Mouse (Mus musculus) gastrocnemius, postnatal 14 days (tissue): ENCODE data around the gene Gabpb2. TPM values are rescaled to one million over a fixed set of nuclear protein-coding genes. Genes with fewer than 3 reads are reported as not detected.
A peak's percentile ranks its signal among the peaks of the same experiment; 100 is the strongest.

Experiments
- DNase-seq: peaks from one replicate; pipeline ENCODE4 v3.0.0; 2021; ENCODE audit warnings: mixed read lengths
- intact Hi-C: fragments of 180-260 bp; cut with DNase I; formaldehyde crosslinking; loops from one replicate; pipeline ENCODE4 v1.15.1; 2025; ENCODE audit warnings: low total_unique reads
- total RNA-seq, 2 experiments: library from RNA; stranded (reverse); gene quantifications; 2 replicates each; pipeline ENCODE4 v1.2.3; 2021

Gabpb2 gene
- total RNA-seq, 2 experiments from 2014 or later, result 7.3 to 8.1 TPM

DNA sequence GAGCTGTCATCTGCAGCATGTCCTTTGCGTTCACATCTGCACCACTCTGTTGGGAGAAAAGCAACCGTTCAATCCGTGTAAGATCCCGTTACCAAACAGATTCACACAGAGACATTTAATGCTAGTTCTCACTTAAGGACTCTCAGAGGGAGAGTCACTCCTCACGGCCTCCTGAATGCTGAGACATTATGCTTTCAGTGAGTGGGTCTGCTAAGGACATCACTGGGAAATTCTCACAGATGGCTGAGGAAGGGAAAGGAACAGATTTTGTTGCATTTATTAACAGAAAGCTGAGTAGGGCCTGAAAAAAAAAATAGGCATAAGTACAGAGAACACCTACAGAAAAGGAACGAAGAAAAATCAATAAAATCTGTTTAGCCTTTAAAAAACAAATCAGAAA is 13.8 kb downstream of the Gabpb2 start:
- intact Hi-C loops, result loop anchor here (10.0 kb wide), 1 partner anchor 139 kb away; no protein-coding TSS in a partner anchor

GRCm38 (mm10) chr3:95200562-95200961 is 17.2 kb downstream of the Gabpb2 start:
- DNase-seq, result no peak
- intact Hi-C loops, result loop anchor here (10.0 kb wide), 1 partner anchor 136 kb away; no protein-coding TSS in a partner anchor

More for the DNA sequence above, 13.8 kb downstream of the Gabpb2 start:
- no peak for DNase-seq

DNA sequence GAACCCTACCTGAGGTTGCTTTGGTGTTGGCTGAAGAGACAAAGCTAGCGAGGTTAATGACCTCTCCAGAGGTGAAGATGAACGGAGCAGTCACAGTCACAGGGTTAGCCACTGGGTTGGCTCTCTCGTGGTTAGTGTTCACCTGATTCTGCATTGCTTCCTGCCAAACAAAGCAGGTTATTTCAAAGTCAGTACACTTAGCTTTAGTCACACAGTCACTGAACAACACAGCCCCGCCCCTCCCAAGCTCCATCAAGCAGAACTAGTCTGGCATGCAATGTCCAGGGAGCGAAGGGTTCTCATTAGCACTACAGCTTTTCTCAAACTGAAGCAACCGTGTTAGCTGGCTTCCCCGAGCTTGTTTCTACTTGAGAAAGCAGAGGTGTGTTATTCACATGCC is 17.6 kb downstream of the Gabpb2 start:
- intact Hi-C loops, result loop anchor here (10.0 kb wide), 1 partner anchor 135 kb away; no protein-coding TSS in a partner anchor
- no peak for DNase-seq

DNA sequence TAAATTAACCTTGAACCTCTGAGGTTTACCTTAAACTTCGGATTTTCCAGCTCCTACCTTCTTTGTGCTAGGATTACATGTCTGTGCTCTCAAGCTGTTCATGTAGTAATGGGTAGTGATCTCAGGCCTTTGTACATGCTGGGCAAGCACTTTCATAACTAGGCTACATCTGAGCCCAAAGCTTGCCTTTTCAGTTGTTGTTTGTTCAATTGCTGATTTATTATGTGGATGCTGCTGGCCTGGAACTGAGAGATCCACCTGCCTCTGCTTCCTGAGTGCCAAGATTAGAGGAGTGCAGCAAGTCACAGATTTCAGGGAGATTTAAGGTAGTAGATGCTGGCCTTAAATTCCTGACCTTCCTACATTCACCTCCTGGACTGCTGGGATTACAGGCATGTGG is 18.6 kb downstream of the Gabpb2 start:
- no peak for DNase-seq
- intact Hi-C loops, result no loop called here

DNA sequence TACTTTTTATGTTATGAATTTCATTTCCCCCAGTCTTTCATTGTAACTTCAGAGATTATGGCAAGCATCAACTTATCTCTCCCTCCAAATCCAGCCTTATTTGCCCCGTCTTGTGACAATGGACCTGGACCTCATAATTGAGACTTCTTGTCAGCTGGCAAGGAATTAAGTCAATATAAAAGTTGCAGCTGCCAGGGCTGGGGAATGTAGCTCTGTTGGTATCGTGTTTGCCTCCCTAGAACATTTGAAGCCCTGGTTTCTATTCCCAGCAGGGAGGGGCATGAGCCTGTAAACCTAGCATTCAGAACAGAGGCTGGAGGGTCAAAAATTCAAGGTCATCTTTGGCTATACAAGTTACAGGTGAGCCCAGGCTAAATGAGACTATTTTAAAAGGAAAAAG is 21.9 kb downstream of the Gabpb2 start:
- DNase-seq, result no peak
- intact Hi-C loops, result no loop called here

DNA sequence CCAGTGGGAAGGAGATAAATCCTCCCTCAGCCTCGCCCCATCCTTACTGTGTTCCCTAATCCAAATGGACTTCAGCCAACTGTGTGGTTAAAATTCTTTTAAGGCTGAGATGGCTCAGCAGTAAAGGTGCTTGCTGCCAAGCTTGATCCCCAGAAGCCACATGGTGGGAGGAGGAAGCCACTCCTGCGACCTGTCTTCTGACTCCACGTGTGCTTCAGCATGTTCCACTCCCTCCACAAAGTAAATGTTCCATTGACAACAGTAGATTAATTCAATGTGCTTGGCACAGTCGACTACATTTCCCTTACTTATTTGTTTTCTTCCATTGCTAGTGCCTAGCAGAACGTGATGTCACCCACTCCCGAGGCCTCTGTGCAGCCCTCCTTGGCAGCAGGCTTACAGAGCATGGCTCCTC is 23.0 kb downstream of the Gabpb2 start:
- intact Hi-C loops, result no loop called here
- no peak for DNase-seq

- no peak for DNase-seq
- intact Hi-C loops, result no loop called here
Measured at GRCm38 (mm10) chr3:95186888-95187287, 30.8 kb downstream of the Gabpb2 start.

DNA sequence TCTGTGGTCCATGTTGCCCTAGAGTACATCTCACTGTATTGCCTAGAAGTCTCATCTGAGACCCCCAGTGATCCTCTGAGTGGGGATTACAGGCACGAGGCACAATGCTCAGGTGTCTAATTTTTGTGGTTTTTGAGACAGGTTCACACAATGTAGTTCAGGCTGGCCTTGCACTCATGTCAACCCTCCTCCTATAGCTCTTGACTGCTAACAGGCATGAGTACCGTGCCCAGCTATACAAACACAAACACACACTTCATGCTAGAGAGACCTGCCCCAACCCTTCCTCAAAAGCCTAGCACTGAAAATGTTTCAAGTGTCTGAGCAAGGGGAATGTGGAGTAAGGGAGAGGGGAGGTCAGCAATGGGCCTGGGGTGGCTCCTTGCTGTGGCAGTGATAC is 31.6 kb downstream of the Gabpb2 start:
- no peak for DNase-seq
- intact Hi-C loops, result no loop called here

- intact Hi-C loops, result no loop called here
- DNase-seq, result no peak
Measured at GRCm38 (mm10) chr3:95184796-95185577, 32.7 kb downstream of the Gabpb2 start.

DNA sequence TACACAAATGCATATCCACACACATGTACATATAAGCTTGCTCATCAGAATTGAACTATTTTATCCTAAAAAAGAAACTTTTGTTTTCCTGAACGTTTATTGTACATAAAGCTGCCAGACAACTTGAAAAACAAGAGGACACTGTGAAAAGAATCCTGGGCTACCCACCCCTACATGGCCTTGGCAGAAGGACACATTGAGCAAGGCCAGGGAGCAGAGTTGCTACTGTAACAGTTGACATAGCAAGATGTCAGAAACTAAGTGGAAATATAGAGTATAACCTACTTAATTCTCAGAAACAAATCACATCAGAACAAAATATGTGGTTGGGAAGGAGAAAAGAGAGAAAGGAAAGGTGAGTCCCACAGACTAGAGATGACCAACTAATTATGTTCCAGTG is 35.9 kb downstream of the Gabpb2 start:
- no peak for DNase-seq
- intact Hi-C loops, result no loop called here

DNA sequence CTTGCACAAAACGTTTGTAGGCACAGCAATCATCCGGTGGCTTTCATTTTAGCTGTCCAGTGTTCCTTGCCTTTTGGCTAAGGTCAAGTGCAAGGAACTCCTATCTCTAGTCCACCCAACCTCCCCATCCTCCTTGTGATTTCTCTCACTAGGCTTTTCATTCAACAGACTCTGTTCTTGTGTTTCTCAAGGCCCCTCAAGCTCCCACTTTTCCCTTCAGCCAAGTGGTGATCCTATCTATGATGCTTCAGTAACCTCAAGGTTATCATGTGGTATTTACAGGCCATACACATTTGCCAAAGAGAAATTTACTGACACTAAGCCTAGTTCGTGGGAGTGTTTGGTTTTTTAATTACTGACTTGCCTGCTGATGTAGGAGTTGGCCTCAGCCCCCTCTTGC is 37.8 kb downstream of the Gabpb2 start:
- no peak for DNase-seq
- intact Hi-C loops, result no loop called here

DNA sequence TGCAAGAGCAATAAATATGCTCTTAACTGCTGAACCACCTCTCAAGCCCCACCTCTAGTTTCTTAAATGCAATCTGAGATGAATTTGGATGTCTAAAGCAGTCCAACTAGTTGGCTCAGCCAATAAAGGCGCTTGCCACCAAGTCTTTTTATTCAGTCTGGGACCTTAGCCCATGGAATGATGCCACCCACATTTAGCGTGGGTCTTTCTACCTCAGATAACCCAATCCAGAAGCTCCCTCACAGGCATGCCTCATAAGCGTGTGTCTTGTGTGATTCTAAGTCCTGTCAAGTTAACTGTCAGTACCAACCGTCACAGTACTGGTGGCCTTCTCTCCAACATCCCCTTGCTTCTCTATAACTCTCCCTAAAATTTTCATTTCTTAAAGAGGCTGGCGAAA is 38.8 kb downstream of the Gabpb2 start:
- no peak for DNase-seq
- intact Hi-C loops, result no loop called here

- no peak for DNase-seq
- intact Hi-C loops, result no loop called here
Measured at GRCm38 (mm10) chr3:95177583-95177982, 40.1 kb downstream of the Gabpb2 start.

- intact Hi-C loops, result no loop called here
Measured at GRCm38 (mm10) chr3:95176500-95176899, 41.2 kb downstream of the Gabpb2 start.

GRCm38 (mm10) chr3:95174011-95174592 is 43.6 kb downstream of the Gabpb2 start:
- peak; percentile 89 for DNase-seq
- intact Hi-C loops, result loop anchor here (5.0 kb wide), 1 partner anchor 37 kb away; no protein-coding TSS in a partner anchor

More at GRCm38 (mm10) chr3:95176500-95176899, 41.2 kb downstream of the Gabpb2 start:
- no peak for DNase-seq

- DNase-seq, result peak; percentile 42
- intact Hi-C loops, result loop anchor here (5.0 kb wide), 1 partner anchor 36 kb away; no protein-coding TSS in a partner anchor
Measured at GRCm38 (mm10) chr3:95173256-95173949, 44.3 kb downstream of the Gabpb2 start.

- intact Hi-C loops, result loop anchor here (5.0 kb wide), 1 partner anchor 35 kb away; no protein-coding TSS in a partner anchor
- DNase-seq, result no peak
Measured at GRCm38 (mm10) chr3:95172526-95173255, 45.0 kb downstream of the Gabpb2 start.

DNA sequence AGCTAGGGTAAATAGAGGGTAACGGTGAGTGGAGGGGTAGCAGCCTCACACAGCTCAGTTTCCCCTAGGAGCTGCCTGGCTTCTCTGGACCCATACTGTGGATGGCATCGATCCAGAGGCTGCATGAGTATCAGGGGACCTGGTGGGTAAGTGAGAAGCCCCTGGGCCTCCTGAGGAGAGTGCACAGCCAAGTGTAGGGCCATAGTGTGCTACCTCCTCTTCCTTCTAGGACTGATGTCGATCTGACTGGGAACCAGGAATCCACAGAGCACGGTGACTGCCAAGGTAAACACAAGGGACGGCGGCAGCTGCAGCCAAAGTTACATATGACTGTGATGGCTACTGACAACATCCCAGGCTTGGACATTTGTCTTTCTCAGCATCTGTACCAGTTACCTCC is 46.6 kb downstream of the Gabpb2 start:
- intact Hi-C loops, result loop anchor here (5.0 kb wide), 1 partner anchor 34 kb away; no protein-coding TSS in a partner anchor
- DNase-seq, result no peak

DNA sequence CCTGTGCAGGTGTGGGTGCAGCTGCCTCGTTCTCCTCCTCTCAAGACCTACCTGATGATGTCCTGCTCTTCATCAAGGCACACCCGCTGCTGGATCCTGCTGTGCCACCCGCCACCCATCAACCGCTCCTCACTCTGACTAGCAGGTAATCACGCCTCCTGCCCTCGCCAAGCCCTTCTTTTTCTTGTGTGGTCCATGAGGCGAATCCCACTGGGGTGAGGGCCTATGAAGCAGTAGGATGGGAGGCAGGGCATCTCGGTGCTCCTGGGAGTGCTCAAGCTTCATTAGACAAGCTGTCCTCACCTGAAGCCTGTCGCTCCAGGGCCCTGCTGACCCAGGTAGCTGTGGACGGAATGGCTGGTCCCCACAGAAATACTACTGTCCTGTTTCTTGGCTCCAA is 47.7 kb downstream of the Gabpb2 start:
- no peak for DNase-seq
- intact Hi-C loops, result loop anchor here (5.0 kb wide), 1 partner anchor 33 kb away; no protein-coding TSS in a partner anchor
